Mouse (Mus musculus) ES-E14 (cell line): ENCODE data around the gene Shld2. TPM values are rescaled to one million over a fixed set of nuclear protein-coding genes. Genes with fewer than 3 reads are reported as not detected.

Experiments
- DNase-seq: peaks from one replicate; pipeline ENCODE4 v3.0.0-alpha.2; 2013; ENCODE audit warnings: low read depth, low spot score
- H3K27ac ChIP-seq: 2 replicates; pipeline ENCODE4 v1.5.1; 2012; ENCODE audit warnings: low read depth, mild to moderate bottlenecking, low read length, moderate library complexity, mixed read lengths; ENCODE audit not compliant: poor library complexity, insufficient read depth, severe bottlenecking
- H3K36me3 ChIP-seq: 2 replicates; pipeline ENCODE4 v1.6.1; 2012; ENCODE audit warnings: mild to moderate bottlenecking, low read length, moderate library complexity, mixed read lengths; ENCODE audit not compliant: control insufficient read depth, poor library complexity, insufficient read depth, severe bottlenecking
- H3K4me1 ChIP-seq, 2 experiments: fragments of 150-350 bp in 1 of 2; sonication (generic) in 1 of 2; 2 replicates each; pipeline ENCODE4 v1.6.1; 2012; ENCODE audit warnings: low read length in 2 of 2, mild to moderate bottlenecking in 1 of 2, mixed read lengths in 1 of 2; ENCODE audit not compliant: control insufficient read depth in 2 of 2, insufficient read depth in 2 of 2, poor library complexity in 1 of 2
- H3K4me3 ChIP-seq, 2 experiments: fragments of 150-350 bp in 1 of 2; sonication (generic) in 1 of 2; 2 replicates each; pipeline ENCODE4 v1.5.1; 2012; ENCODE audit warnings: low read length in 2 of 2, low read depth in 1 of 2, mild to moderate bottlenecking in 1 of 2, mixed read lengths in 1 of 2; ENCODE audit not compliant: insufficient read depth in 1 of 2, poor library complexity in 1 of 2, severe bottlenecking in 1 of 2
- H3K9ac ChIP-seq: 2 replicates; pipeline ENCODE4 v1.6.1; 2012; ENCODE audit warnings: low read depth, mild to moderate bottlenecking, low read length, mixed read lengths; ENCODE audit not compliant: poor library complexity, insufficient read depth, severe bottlenecking
- H3K9me3 ChIP-seq: fragments of 150-350 bp; sonication (generic); 2 replicates; pipeline ENCODE4 v1.6.1; 2012; ENCODE audit warnings: low read depth, mild to moderate bottlenecking, low read length; ENCODE audit not compliant: control insufficient read depth, insufficient read depth
- CHD2 ChIP-seq: IDR thresholded peaks from 2 replicates; pipeline ENCODE4 v1.6.1; 2014; ENCODE audit warnings: mild to moderate bottlenecking, low read depth, low read length, inconsistent platforms
- HCFC1 ChIP-seq: IDR thresholded peaks from 2 replicates; pipeline ENCODE4 v1.6.1; 2012; ENCODE audit warnings: low read length, inconsistent platforms, borderline replicate concordance; ENCODE audit not compliant: insufficient read depth
- MAFK ChIP-seq: IDR thresholded peaks from 2 replicates; pipeline ENCODE4 v1.6.1; 2014; ENCODE audit warnings: mild to moderate bottlenecking, low read depth, low read length, inconsistent platforms; ENCODE audit not compliant: insufficient read depth
- ZC3H11A ChIP-seq: IDR thresholded peaks from 2 replicates; pipeline ENCODE4 v1.6.1; 2012; ENCODE audit warnings: low read depth, mild to moderate bottlenecking, inconsistent platforms, low read length, borderline replicate concordance
- ZNF384 ChIP-seq: IDR thresholded peaks from 2 replicates; pipeline ENCODE4 v1.6.1; 2012; ENCODE audit warnings: low read depth, low read length, inconsistent platforms
- in situ Hi-C, 2 experiments: fragments of 600-800 bp; cut with MboI; formaldehyde crosslinking; loops; one replicate each; pipeline ENCODE4 v1.15.1; 2025; ENCODE audit warnings: low sequenced_read_pairs in 2 of 2, inconsistent platforms in 1 of 2; ENCODE audit not compliant: unreplicated experiment in 2 of 2
- total RNA-seq: library from RNA; depleted of rRNA; stranded (reverse); fragments of 300-350 nt; gene quantifications from 2 replicates; pipeline ENCODE4 v1.2.3, GENCODE M21; 2012

The Shld2 gene
- total RNA-seq, 1 experiment, result 10.8 TPM

GRCm38 (mm10) chr14:34252470-34253145 lies 57.7 kb downstream of the Shld2 start:
- Histone ChIP-seq H3K4me1 (peaks cover 0 to 3% of the 10 kb centered on the region in 2 experiments; a peak in 2 of 4 replicates), H3K9me3 (no peaks in the 10 kb centered on the region), H3K36me3 (no peaks in the 10 kb centered on the region), H3K9ac (no peak overlapping the region), H3K27ac (no peak overlapping the region), H3K4me3 (no peak overlapping the region)
- in situ Hi-C loops, result no loop called here
- no peak for TF ChIP-seq ZNF384
- no peak for TF ChIP-seq CHD2
- no peak for TF ChIP-seq HCFC1
- no peak for TF ChIP-seq ZC3H11A
- TF ChIP-seq MAFK, result no peak
- DNase-seq, result no peak

GRCm38 (mm10) chr14:34240676-34241075 lies 69.6 kb downstream of the Shld2 start:
- Histone ChIP-seq H3K9me3 (no peaks in the 10 kb centered on the region), H3K9ac (no peak overlapping the region), H3K4me1 (no peaks in the 10 kb centered on the region), H3K27ac (no peak overlapping the region), H3K36me3 (peaks cover 2% of the 10 kb centered on the region; the same call in 1 of the 2 replicates), H3K4me3 (no peak overlapping the region)
- TF ChIP-seq CHD2, result no peak
- TF ChIP-seq ZC3H11A, result no peak
- TF ChIP-seq MAFK, result no peak
- TF ChIP-seq HCFC1, result no peak
- no peak for TF ChIP-seq ZNF384
- in situ Hi-C loops, result no loop called here
- no peak for DNase-seq

DNA sequence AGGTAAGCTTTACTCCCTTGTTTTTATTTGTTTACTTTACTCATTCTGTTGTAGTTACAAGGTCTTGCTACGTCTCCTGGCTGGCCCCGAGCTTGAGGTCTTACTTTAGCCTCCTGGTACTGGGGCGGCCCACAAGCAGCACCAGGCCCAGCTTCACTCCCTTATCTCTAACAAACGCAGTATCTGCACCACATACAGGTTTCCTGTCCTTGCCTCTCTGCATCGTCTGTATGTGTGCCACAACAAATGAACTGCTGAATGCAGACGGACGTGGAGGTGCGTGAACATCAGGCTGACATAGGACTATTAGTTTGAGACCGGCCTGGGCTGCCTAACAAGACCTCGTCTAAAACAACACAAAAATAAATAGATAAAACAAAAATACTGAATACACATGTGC lies 70.0 kb downstream of the Shld2 start:
- Histone ChIP-seq H3K4me1 (no peaks in the 10 kb centered on the region), H3K27ac (no peak overlapping the region), H3K4me3 (no peak overlapping the region), H3K9me3 (no peaks in the 10 kb centered on the region), H3K9ac (no peak overlapping the region), H3K36me3 (peaks cover 2% of the 10 kb centered on the region; the same call in 1 of the 2 replicates)
- TF ChIP-seq MAFK (no peak), ZNF384 (no peak), ZC3H11A (no peak), HCFC1 (no peak)
- in situ Hi-C loops, result no loop called here
- no peak for DNase-seq

DNA sequence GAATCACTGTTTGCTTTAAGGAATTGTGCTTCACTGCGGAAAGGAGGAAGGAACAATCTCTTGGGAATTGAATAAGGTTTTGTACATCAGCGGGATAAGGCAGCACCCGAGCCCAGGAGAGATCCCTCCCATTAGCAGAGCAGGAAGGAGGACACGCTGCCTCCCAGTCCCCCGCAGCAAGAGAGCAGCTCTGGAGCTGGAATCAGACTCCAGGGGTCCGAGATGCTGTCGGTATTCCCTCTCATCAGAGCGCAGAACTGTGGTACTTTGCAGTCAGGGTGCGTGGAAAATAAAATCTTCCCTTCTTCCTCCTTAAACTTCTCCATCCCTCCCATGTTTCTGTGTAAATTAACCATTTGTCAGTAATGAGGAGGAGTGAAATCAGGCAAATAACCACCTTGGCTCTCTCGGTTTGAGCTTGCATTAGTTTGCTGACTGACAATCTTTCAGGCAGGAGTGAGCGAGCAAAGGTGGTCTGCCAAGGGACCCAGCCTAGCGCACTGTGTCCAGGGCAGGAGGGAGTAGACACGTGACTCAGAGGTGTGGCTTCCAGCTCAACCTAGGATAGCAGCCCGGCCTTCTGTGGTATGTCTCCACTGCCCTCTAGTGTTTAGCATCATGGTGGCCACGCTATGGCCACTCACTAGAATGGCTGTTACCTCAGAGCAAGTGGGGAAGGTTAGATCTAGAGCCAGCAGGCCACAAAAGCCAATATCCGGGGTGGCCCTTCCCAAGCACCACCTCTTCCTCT lies 75.5 kb downstream of the Shld2 start:
- peak overlapping the region; percentile 20 for H3K9ac ChIP-seq
- in situ Hi-C loops, result no loop called here
- peaks cover 6% of the 10 kb centered on the region; the same call in 1 of the 2 replicates for H3K36me3 ChIP-seq
- H3K9me3 ChIP-seq, result no peaks in the 10 kb centered on the region
- no peak overlapping the region for H3K27ac ChIP-seq
- H3K4me3 ChIP-seq, result peak overlapping the region in 1 of 2 experiments; percentile 5; a peak in 1 of 4 replicates
- peak; percentile 83 for DNase-seq
- TF ChIP-seq HCFC1 (no peak), MAFK (no peak), ZNF384 (no peak), CHD2 (no peak), ZC3H11A (peak; percentile 59)
- H3K4me1 ChIP-seq, result peaks cover 0 to 4% of the 10 kb centered on the region in 2 experiments; a peak in 1 of 4 replicates
